Mouse (Mus musculus) stomach, postnatal 0 days (tissue): ENCODE data around the gene Rap2a. TPM values are rescaled to one million over a fixed set of nuclear protein-coding genes. Genes with fewer than 3 reads are reported as not detected.

Experiments
- ATAC-seq: fragments of 200-750 bp; cut with Nextera tagmentation; 2 replicates; pipeline ENCODE4 v1.8.0; 2017; ENCODE audit not compliant: low FRiP score, low TSS enrichment
- DNase-seq: peaks from one replicate; pipeline ENCODE4 v3.0.0-alpha.2; 2016; ENCODE audit warnings: low spot score
- H3K27ac ChIP-seq: fragments of 300-500 bp; sonication (generic); replicated peaks from 2 replicates; pipeline ENCODE4 v1.5.1; 2014; ENCODE audit warnings: mild to moderate bottlenecking, control low read depth
- H3K27me3 ChIP-seq: fragments of 300-500 bp; sonication (generic); 2 replicates; pipeline ENCODE4 v1.6.1; 2014; ENCODE audit warnings: low read length; ENCODE audit not compliant: control insufficient read depth, insufficient read depth
- H3K36me3 ChIP-seq: fragments of 300-500 bp; sonication (generic); 2 replicates; pipeline ENCODE4 v1.6.1; 2014; ENCODE audit warnings: low read length, mixed read lengths; ENCODE audit not compliant: control insufficient read depth, insufficient read depth
- H3K4me1 ChIP-seq: fragments of 300-500 bp; sonication (generic); replicated peaks from 2 replicates; pipeline ENCODE4 v1.6.1; 2014; ENCODE audit warnings: antibody characterized with exemption; ENCODE audit not compliant: control insufficient read depth, insufficient read depth
- H3K4me2 ChIP-seq: fragments of 300-500 bp; sonication (generic); replicated peaks from 2 replicates; pipeline ENCODE4 v1.6.1; 2014; ENCODE audit warnings: low read depth, mild to moderate bottlenecking, control low read depth, moderate library complexity
- H3K4me3 ChIP-seq: fragments of 300-500 bp; sonication (generic); 2 replicates; pipeline ENCODE4 v1.5.1; 2014; ENCODE audit warnings: low read depth, low read length, control low read depth
- H3K9ac ChIP-seq: fragments of 300-500 bp; sonication (generic); 2 replicates; pipeline ENCODE4 v1.6.1; 2014; ENCODE audit warnings: mild to moderate bottlenecking, low read length, control low read depth, mixed read lengths
- H3K9me3 ChIP-seq: fragments of 300-500 bp; sonication (generic); 2 replicates; pipeline ENCODE4 v1.6.1; 2016; ENCODE audit warnings: low read length; ENCODE audit not compliant: control insufficient read depth
- CTCF ChIP-seq: IDR thresholded peaks from 2 replicates; pipeline ENCODE4 v1.5.1; 2016; ENCODE audit warnings: antibody characterized with exemption, low read depth, mild to moderate bottlenecking, moderate library complexity
- EP300 ChIP-seq: optimal IDR thresholded peaks from 2 replicates; pipeline ENCODE3; 2016; ENCODE audit warnings: antibody characterized with exemption
- WGBS: fragments of 180-500 bp; shearing (Covaris S2); extraction: QIAGEN DNeasy Blood & Tissue Kit; methylation state at CpG from one replicate; pipeline ENCODE4 v1.1.7; 2014; 5-methylcytosine and 5-hydroxymethylcytosine counted together
- polyA plus RNA-seq: library from polyadenylated mRNA; unstranded; fragments of >200 nt; fragmentation: Nextera tagmentation; extraction: Ambion mirVana; gene quantifications from 2 replicates; pipeline ENCODE4 v1.2.1, GENCODE M21; 2015

The Rap2a gene
- polyA plus RNA-seq, 1 experiment from 2014 or later, result 11.7 TPM

GRCm38 (mm10) chr14:120539128-120539527, 60.9 kb downstream of the Rap2a start:
- DNase-seq, result no peak
- Histone ChIP-seq H3K4me1 (no peaks in the 10 kb centered on the region), H3K4me2 (no peak overlapping the region), H3K9ac (no peak overlapping the region), H3K27me3 (no peaks in the 10 kb centered on the region), H3K4me3 (no peak overlapping the region), H3K27ac (no peak overlapping the region), H3K36me3 (no peaks in the 10 kb centered on the region), H3K9me3 (no peaks in the 10 kb centered on the region)
- WGBS, result 75% methylated on average over 2 of the region's 2 CpGs
- no peak for TF ChIP-seq EP300
- ATAC-seq, result no peak

GRCm38 (mm10) chr14:120539626-120540025, 61.4 kb downstream of the Rap2a start:
- Histone ChIP-seq H3K9me3 (no peaks in the 10 kb centered on the region), H3K9ac (no peak overlapping the region), H3K27me3 (no peaks in the 10 kb centered on the region), H3K27ac (no peak overlapping the region), H3K4me1 (no peaks in the 10 kb centered on the region), H3K4me2 (no peak overlapping the region), H3K36me3 (no peaks in the 10 kb centered on the region), H3K4me3 (no peak overlapping the region)
- ATAC-seq (no peak), DNase-seq (no peak)
- WGBS, result 45% methylated on average over 3 of the region's 3 CpGs
- no peak for TF ChIP-seq CTCF
- no peak for TF ChIP-seq EP300

GRCm38 (mm10) chr14:120542445-120542844, 64.2 kb downstream of the Rap2a start:
- ATAC-seq (no peak), DNase-seq (no peak)
- no peaks in the 10 kb centered on the region for H3K36me3 ChIP-seq
- no peak overlapping the region for H3K9ac ChIP-seq
- H3K27me3 ChIP-seq, result no peaks in the 10 kb centered on the region
- H3K4me1 ChIP-seq, result no peaks in the 10 kb centered on the region
- TF ChIP-seq EP300 (no peak), CTCF (no peak)
- H3K9me3 ChIP-seq, result no peaks in the 10 kb centered on the region
- no peak overlapping the region for H3K4me3 ChIP-seq
- H3K4me2 ChIP-seq, result no peak overlapping the region
- WGBS, result 47% methylated on average over 8 of the region's 8 CpGs
- no peak overlapping the region for H3K27ac ChIP-seq

GRCm38 (mm10) chr14:120542976-120543375, 64.7 kb downstream of the Rap2a start:
- no peaks in the 10 kb centered on the region for H3K36me3 ChIP-seq
- no peaks in the 10 kb centered on the region for H3K4me1 ChIP-seq
- DNase-seq, result no peak
- H3K27ac ChIP-seq, result no peak overlapping the region
- H3K27me3 ChIP-seq, result no peaks in the 10 kb centered on the region
- WGBS, result 88% methylated on average over 3 of the region's 3 CpGs
- no peak overlapping the region for H3K4me2 ChIP-seq
- ATAC-seq, result no peak
- H3K4me3 ChIP-seq, result no peak overlapping the region
- no peak overlapping the region for H3K9ac ChIP-seq
- no peaks in the 10 kb centered on the region for H3K9me3 ChIP-seq
- TF ChIP-seq CTCF (no peak), EP300 (no peak)

GRCm38 (mm10) chr14:120543846-120544245, 65.6 kb downstream of the Rap2a start:
- Histone ChIP-seq H3K27ac (no peak overlapping the region), H3K9ac (no peak overlapping the region), H3K36me3 (no peaks in the 10 kb centered on the region), H3K9me3 (no peaks in the 10 kb centered on the region), H3K4me1 (no peaks in the 10 kb centered on the region), H3K4me2 (no peak overlapping the region), H3K4me3 (no peak overlapping the region), H3K27me3 (no peaks in the 10 kb centered on the region)
- DNase-seq (no peak), ATAC-seq (no peak)
- 75% methylated on average over 6 of the region's 6 CpGs for WGBS
- TF ChIP-seq CTCF, result no peak
- no peak for TF ChIP-seq EP300

- no peak overlapping the region for H3K4me3 ChIP-seq
- no peaks in the 10 kb centered on the region for H3K4me1 ChIP-seq
- H3K36me3 ChIP-seq, result no peaks in the 10 kb centered on the region
- DNase-seq (no peak), ATAC-seq (no peak)
- H3K4me2 ChIP-seq, result no peak overlapping the region
- H3K27me3 ChIP-seq, result no peaks in the 10 kb centered on the region
- H3K9ac ChIP-seq, result no peak overlapping the region
- 77% methylated on average over 6 of the region's 6 CpGs for WGBS
- TF ChIP-seq CTCF (no peak), EP300 (no peak)
- no peaks in the 10 kb centered on the region for H3K9me3 ChIP-seq
- H3K27ac ChIP-seq, result no peak overlapping the region
Measured at GRCm38 (mm10) chr14:120544495-120544894, 66.3 kb downstream of the Rap2a start.
